Mouse (Mus musculus) heart, embryonic 13.5 days (tissue): ENCODE measurements around the gene Cyp2g1. TPM values are rescaled to one million over a fixed set of nuclear protein-coding genes. Genes with fewer than 3 reads are reported as not detected.

ENCODE experiments used
- ATAC-seq: fragments of 200-750 bp; cut with Nextera tagmentation; 2 replicates; pipeline ENCODE4 v1.8.0; 2017; ENCODE audit warnings: moderate TSS enrichment; ENCODE audit not compliant: insufficient number of reproducible peaks, low FRiP score, low TSS enrichment; ENCODE audit errors: extremely low read depth
- H3K27ac ChIP-seq: fragments of 300-500 bp; sonication (generic); replicated peaks from 2 replicates; pipeline ENCODE4 v1.5.1; 2015; ENCODE audit warnings: moderate library complexity, mild to moderate bottlenecking, inconsistent platforms
- H3K27me3 ChIP-seq: fragments of 300-500 bp; sonication (generic); replicated peaks from 2 replicates; pipeline ENCODE4 v1.6.1; 2015; ENCODE audit warnings: mild to moderate bottlenecking, inconsistent platforms
- H3K36me3 ChIP-seq: fragments of 300-500 bp; sonication (generic); 2 replicates; pipeline ENCODE4 v1.6.1; 2015; ENCODE audit warnings: mild to moderate bottlenecking, inconsistent platforms
- H3K4me1 ChIP-seq: fragments of 300-500 bp; sonication (generic); 2 replicates; pipeline ENCODE4 v1.6.1; 2015; ENCODE audit warnings: inconsistent platforms
- H3K4me2 ChIP-seq: fragments of 300-500 bp; sonication (generic); 2 replicates; pipeline ENCODE4 v1.6.1; 2015; ENCODE audit warnings: inconsistent platforms, mild to moderate bottlenecking, moderate library complexity
- H3K4me3 ChIP-seq: fragments of 300-500 bp; sonication (generic); 2 replicates; pipeline ENCODE4 v1.5.1; 2015; ENCODE audit warnings: moderate library complexity, mild to moderate bottlenecking, inconsistent platforms
- H3K9ac ChIP-seq: fragments of 300-500 bp; sonication (generic); 2 replicates; pipeline ENCODE4 v1.6.1; 2015; ENCODE audit warnings: inconsistent platforms, mild to moderate bottlenecking, moderate library complexity
- H3K9me3 ChIP-seq: fragments of 300-500 bp; sonication (generic); 2 replicates; pipeline ENCODE4 v1.6.1; 2016; ENCODE audit warnings: inconsistent platforms
- WGBS: fragments of 180-500 bp; shearing (Covaris S2); methylation state at CpG from one replicate; pipeline ENCODE4 v1.1.7; 2015; ENCODE audit warnings: mixed read lengths; 5-methylcytosine and 5-hydroxymethylcytosine counted together
- polyA plus RNA-seq: library from polyadenylated mRNA; unstranded; fragments of >200 nt; fragmentation: Nextera tagmentation; extraction: Ambion mirVana; gene quantifications from 2 replicates; pipeline ENCODE4 v1.2.1, GENCODE M21; 2015

The Cyp2g1 gene
- not detected in 2 replicates for polyA plus RNA-seq

- Histone ChIP-seq H3K27me3 (no peaks in the 10 kb centered on the region), H3K36me3 (no peaks in the 10 kb centered on the region), H3K4me1 (no peaks in the 10 kb centered on the region), H3K27ac (no peak within 1 kb of the TSS), H3K9me3 (no peaks in the 10 kb centered on the region), H3K4me2 (no peak within 1 kb of the TSS), H3K9ac (no peak within 1 kb of the TSS), H3K4me3 (no peak within 1 kb of the TSS)
- 94% methylated on average over 2 of the region's 2 CpGs for WGBS
- no peak for ATAC-seq
Measured at GRCm38 (mm10) chr7:26808592-26808991, at the start of gene Cyp2g1. Gene Cyp2g1 (plus strand): TSS chr7:26808892.

GRCm38 (mm10) chr7:26767084-26767483, 41.6 kb upstream of the Cyp2g1 start:
- Histone ChIP-seq H3K27ac (no peak overlapping the region), H3K4me2 (no peak overlapping the region), H3K9ac (no peak overlapping the region), H3K9me3 (no peaks in the 10 kb centered on the region), H3K27me3 (no peaks in the 10 kb centered on the region), H3K4me1 (no peaks in the 10 kb centered on the region), H3K4me3 (no peak overlapping the region), H3K36me3 (no peaks in the 10 kb centered on the region)
- no peak for ATAC-seq
- 57% methylated on average over 1 of the region's 1 CpGs for WGBS

GRCm38 (mm10) chr7:26769881-26770470, 38.7 kb upstream of the Cyp2g1 start:
- no peak overlapping the region for H3K27ac ChIP-seq
- no peaks in the 10 kb centered on the region for H3K27me3 ChIP-seq
- H3K9ac ChIP-seq, result no peak overlapping the region
- no peaks in the 10 kb centered on the region for H3K36me3 ChIP-seq
- H3K4me3 ChIP-seq, result no peak overlapping the region
- no peak for ATAC-seq
- H3K4me1 ChIP-seq, result no peaks in the 10 kb centered on the region
- WGBS, result 72% methylated on average over 9 of the region's 9 CpGs
- H3K4me2 ChIP-seq, result no peak overlapping the region
- no peaks in the 10 kb centered on the region for H3K9me3 ChIP-seq

GRCm38 (mm10) chr7:26772866-26773586, 35.7 kb upstream of the Cyp2g1 start:
- ATAC-seq, result no peak
- no peaks in the 10 kb centered on the region for H3K9me3 ChIP-seq
- no peaks in the 10 kb centered on the region for H3K27me3 ChIP-seq
- H3K4me1 ChIP-seq, result no peaks in the 10 kb centered on the region
- no peak overlapping the region for H3K4me3 ChIP-seq
- no peak overlapping the region for H3K9ac ChIP-seq
- H3K4me2 ChIP-seq, result no peak overlapping the region
- no peaks in the 10 kb centered on the region for H3K36me3 ChIP-seq
- no peak overlapping the region for H3K27ac ChIP-seq
- 67% methylated on average over 3 of the region's 3 CpGs for WGBS

GRCm38 (mm10) chr7:26775866-26776265, 32.8 kb upstream of the Cyp2g1 start:
- WGBS, result 12% methylated on average over 6 of the region's 6 CpGs
- H3K9me3 ChIP-seq, result no peaks in the 10 kb centered on the region
- H3K4me1 ChIP-seq, result no peaks in the 10 kb centered on the region
- no peaks in the 10 kb centered on the region for H3K36me3 ChIP-seq
- no peak overlapping the region for H3K4me2 ChIP-seq
- H3K27me3 ChIP-seq, result 0 out of 2 replicates have a peak, but pooled peaks cover 3% of the 10 kb centered on the region
- no peak for ATAC-seq
- H3K4me3 ChIP-seq, result no peak overlapping the region
- no peak overlapping the region for H3K9ac ChIP-seq
- no peak overlapping the region for H3K27ac ChIP-seq

- H3K27ac ChIP-seq, result no peak overlapping the region
- no peak overlapping the region for H3K4me3 ChIP-seq
- no peaks in the 10 kb centered on the region for H3K9me3 ChIP-seq
- no peak for ATAC-seq
- H3K4me1 ChIP-seq, result no peaks in the 10 kb centered on the region
- H3K9ac ChIP-seq, result no peak overlapping the region
- no peaks in the 10 kb centered on the region for H3K36me3 ChIP-seq
- 41% methylated on average over 2 of the region's 2 CpGs for WGBS
- H3K4me2 ChIP-seq, result no peak overlapping the region
- H3K27me3 ChIP-seq, result peaks cover 3% of the 10 kb centered on the region; the same call in 1 of the 2 replicates
Measured at GRCm38 (mm10) chr7:26777806-26778205, 30.9 kb upstream of the Cyp2g1 start.

- H3K27ac ChIP-seq, result no peak overlapping the region
- peaks cover 3% of the 10 kb centered on the region; the same call in 1 of the 2 replicates for H3K27me3 ChIP-seq
- H3K4me1 ChIP-seq, result no peaks in the 10 kb centered on the region
- H3K4me3 ChIP-seq, result no peak overlapping the region
- no peaks in the 10 kb centered on the region for H3K36me3 ChIP-seq
- H3K9me3 ChIP-seq, result no peaks in the 10 kb centered on the region
- no peak overlapping the region for H3K4me2 ChIP-seq
- ATAC-seq, result no peak
- 25% methylated on average over 6 of the region's 6 CpGs for WGBS
- H3K9ac ChIP-seq, result no peak overlapping the region
Measured at GRCm38 (mm10) chr7:26778474-26778873, 30.2 kb upstream of the Cyp2g1 start.

- no peak overlapping the region for H3K4me2 ChIP-seq
- ATAC-seq, result peak; percentile 72; the same call in 1 of the 2 replicates
- no peaks in the 10 kb centered on the region for H3K4me1 ChIP-seq
- no peak overlapping the region for H3K27ac ChIP-seq
- no peak overlapping the region for H3K4me3 ChIP-seq
- no peaks in the 10 kb centered on the region for H3K36me3 ChIP-seq
- 69% methylated on average over 5 of the region's 5 CpGs for WGBS
- H3K9me3 ChIP-seq, result no peaks in the 10 kb centered on the region
- H3K9ac ChIP-seq, result no peak overlapping the region
- H3K27me3 ChIP-seq, result peaks cover 3% of the 10 kb centered on the region; the same call in 1 of the 2 replicates
Measured at GRCm38 (mm10) chr7:26779799-26780416, 28.8 kb upstream of the Cyp2g1 start.

GRCm38 (mm10) chr7:26780510-26780909, 28.2 kb upstream of the Cyp2g1 start:
- Histone ChIP-seq H3K9me3 (no peaks in the 10 kb centered on the region), H3K36me3 (no peaks in the 10 kb centered on the region), H3K4me3 (no peak overlapping the region), H3K27me3 (peaks cover 3% of the 10 kb centered on the region; the same call in 1 of the 2 replicates), H3K4me2 (0 out of 2 replicates have a peak overlapping the region, but pooled peaks have one; percentile 4), H3K9ac (no peak overlapping the region), H3K27ac (no peak overlapping the region), H3K4me1 (no peaks in the 10 kb centered on the region)
- no peak for ATAC-seq
- WGBS, result 15% methylated on average over 11 of the region's 11 CpGs

GRCm38 (mm10) chr7:26780998-26781766, 27.5 kb upstream of the Cyp2g1 start:
- Histone ChIP-seq H3K4me2 (no peak overlapping the region), H3K9ac (no peak overlapping the region)
- ATAC-seq, result no peak

GRCm38 (mm10) chr7:26781767-26782131, 26.9 kb upstream of the Cyp2g1 start:
- H3K4me1 ChIP-seq, result no peaks in the 10 kb centered on the region
- no peaks in the 10 kb centered on the region for H3K36me3 ChIP-seq
- H3K27ac ChIP-seq, result no peak overlapping the region
- ATAC-seq, result no peak
- no peak overlapping the region for H3K4me2 ChIP-seq
- H3K9ac ChIP-seq, result no peak overlapping the region
- H3K9me3 ChIP-seq, result no peaks in the 10 kb centered on the region
- H3K4me3 ChIP-seq, result no peak overlapping the region
- H3K27me3 ChIP-seq, result peaks cover 3% of the 10 kb centered on the region; the same call in 1 of the 2 replicates
- WGBS, result 42% methylated on average over 8 of the region's 8 CpGs

More at GRCm38 (mm10) chr7:26780998-26781766, 27.5 kb upstream of the Cyp2g1 start:
- Histone ChIP-seq H3K36me3 (no peaks in the 10 kb centered on the region), H3K4me1 (no peaks in the 10 kb centered on the region), H3K27ac (no peak overlapping the region), H3K9me3 (no peaks in the 10 kb centered on the region), H3K4me3 (no peak overlapping the region), H3K27me3 (peaks cover 3% of the 10 kb centered on the region; the same call in 1 of the 2 replicates)
- 19% methylated on average over 8 of the region's 8 CpGs for WGBS
